Mouse (Mus musculus) ovary, postnatal 36 days (tissue): Measurements from ENCODE around the gene Nr1d1.

Experiments used
- DNase-seq: peaks from one replicate; pipeline ENCODE4 v3.0.0; 2022; ENCODE audit warnings: low spot score, mixed read lengths

Gene Nr1d1

DNA sequence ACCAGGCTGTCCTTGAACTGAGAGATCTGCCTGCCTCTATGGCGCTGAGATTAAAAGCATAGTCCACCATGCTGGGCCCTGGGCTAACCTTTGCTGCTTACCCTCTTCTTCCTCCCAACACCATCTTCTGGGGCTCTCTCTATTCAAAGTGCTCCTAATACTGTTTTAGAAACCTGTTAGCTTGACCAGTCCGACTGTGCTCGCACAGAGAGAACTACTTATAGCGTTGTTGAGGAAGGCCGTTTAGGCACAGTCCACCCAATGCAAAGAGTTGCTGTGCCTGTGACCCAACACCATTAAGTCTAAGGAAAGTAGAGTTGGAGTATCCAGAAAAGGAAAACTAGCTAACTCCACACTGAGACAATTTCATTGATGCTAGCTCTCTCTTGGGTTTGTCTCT is 13.0 kb upstream of the Nr1d1 start:
- DNase-seq = no peak

- DNase-seq = no peak
Measured at GRCm38 (mm10) chr11:98787691-98788090, 12.6 kb upstream of the Nr1d1 start.

GRCm38 (mm10) chr11:98787229-98787628 is 12.1 kb upstream of the Nr1d1 start:
- DNase-seq = no peak

GRCm38 (mm10) chr11:98786359-98787214 is 11.5 kb upstream of the Nr1d1 start:
- DNase-seq = peak; percentile 94

GRCm38 (mm10) chr11:98785772-98786281 is 10.7 kb upstream of the Nr1d1 start:
- DNase-seq = peak; percentile 75

DNA sequence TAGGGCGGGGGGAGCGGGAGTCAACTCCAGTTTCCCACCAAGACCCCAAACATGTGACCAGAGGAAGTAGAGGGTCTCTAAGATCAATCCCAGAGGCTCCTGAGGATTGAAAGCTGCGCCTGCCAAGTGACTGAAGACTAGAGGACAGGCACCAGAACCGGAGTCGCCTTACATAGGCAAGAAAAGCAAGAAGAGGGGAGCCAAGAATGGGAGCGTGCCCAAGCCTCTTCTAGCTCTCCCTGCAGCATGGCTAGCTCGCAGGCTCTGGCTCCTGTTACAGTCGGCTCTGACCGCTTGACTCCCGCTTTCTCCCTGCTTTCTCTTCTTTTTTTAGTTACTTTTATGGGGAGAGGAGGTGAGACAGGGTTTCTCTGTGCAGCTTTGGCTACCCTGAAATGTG is 10.1 kb upstream of the Nr1d1 start:
- peak; percentile 27 for DNase-seq

GRCm38 (mm10) chr11:98784139-98784538 is 9.0 kb upstream of the Nr1d1 start:
- no peak for DNase-seq

- DNase-seq = peak; percentile 96
Measured at GRCm38 (mm10) chr11:98783236-98783696, 8.1 kb upstream of the Nr1d1 start.

GRCm38 (mm10) chr11:98782651-98783235 is 7.6 kb upstream of the Nr1d1 start:
- peak; percentile 36 for DNase-seq

- DNase-seq = peak; percentile 29
Measured at GRCm38 (mm10) chr11:98781851-98782512, 6.8 kb upstream of the Nr1d1 start.

DNA sequence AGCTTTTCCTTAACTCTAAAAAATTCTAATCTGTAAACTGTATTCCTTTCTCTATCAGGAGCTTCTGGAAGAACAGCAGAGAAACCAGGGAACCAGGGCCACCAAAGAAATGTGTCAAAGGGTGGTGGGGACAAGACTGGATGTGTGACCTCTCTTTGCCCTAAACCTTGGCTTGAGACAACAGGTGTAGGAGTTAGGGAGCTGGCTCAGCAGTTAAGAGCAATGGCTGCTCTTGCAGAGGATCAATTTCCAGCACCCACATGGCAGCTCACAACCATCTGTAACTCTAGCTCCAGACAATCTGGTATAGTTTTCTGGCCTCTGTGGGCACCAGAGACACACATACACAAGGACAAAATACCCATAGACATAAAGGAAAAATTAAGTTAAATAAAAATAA is 2.8 kb upstream of the Nr1d1 start:
- DNase-seq = no peak

DNA sequence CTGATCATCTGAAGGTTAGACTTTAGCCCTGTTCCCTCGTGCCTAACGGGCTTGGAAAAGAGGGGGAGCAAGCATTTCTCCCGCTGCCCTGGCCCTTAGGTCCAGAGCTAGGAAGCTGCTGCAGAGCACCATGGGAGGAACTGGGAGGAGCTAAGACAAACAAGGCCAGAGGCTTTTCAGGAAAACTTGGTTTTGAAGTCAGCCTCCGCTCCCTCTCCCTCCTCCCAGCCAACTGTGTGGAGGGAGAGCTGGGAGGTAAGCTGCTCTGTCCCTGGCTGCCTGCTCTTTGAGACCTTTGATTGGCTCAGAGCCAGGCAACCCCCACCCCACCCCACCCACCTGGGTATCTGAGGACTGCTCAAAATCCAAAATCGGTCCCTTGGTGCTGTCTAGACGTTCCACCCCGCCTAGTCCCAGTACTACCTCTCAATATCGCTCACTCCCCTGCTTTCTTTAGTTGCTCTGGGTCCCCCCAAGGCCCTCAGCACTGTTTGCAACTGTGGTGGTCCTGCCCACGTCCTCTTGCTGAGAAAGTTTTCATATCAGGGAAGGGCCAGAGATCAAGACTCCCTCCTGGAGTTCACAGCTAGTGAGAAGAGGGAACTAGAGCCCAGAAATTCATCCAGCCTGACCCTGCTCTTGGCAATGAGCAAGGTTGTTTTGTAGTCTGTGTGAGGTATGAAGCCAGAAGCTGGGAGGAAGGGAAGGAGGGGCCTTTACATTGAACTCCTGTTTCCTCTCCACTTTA is 1.9 kb upstream of the Nr1d1 start:
- peak; percentile 69 for DNase-seq

GRCm38 (mm10) chr11:98776052-98776764 is 1.1 kb upstream of the Nr1d1 start:
- no peak for DNase-seq

- DNase-seq = peak; percentile 99
Measured at GRCm38 (mm10) chr11:98775348-98776051, 367 bp upstream of the Nr1d1 start.

DNA sequence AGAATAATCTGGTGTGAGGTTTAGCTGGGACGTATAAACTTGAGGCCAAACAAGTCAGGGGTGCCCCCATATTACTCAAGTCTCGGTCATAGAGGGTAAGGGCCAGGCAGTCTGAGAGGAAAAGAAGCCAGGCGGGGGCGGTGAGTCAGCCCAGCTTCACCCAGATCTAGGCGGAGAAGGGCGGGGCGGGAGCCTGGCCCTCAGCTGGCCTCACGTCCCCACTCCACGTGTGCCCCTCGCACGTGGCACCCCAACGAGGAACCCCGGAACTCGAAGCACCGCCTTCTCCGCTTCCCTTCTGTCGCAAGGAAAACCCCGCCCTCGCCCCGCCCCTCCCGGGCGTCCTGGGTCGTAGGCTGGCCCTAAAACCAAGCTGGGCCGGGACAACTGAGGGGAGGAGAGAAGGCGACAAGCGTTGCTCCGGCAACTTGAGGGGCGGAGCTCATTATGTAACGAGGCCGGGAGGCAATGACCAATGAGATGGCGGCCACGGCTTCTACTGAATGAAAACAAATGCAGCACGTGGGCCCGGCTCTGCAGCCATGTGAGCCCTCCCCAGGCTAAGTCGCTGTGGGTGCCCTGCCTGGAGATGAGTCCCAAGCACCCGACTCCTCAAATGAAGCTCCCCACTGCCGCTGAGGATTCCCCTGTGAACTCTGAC is 1.4 kb downstream of the Nr1d1 start:
- peak; percentile 99 for DNase-seq

DNA sequence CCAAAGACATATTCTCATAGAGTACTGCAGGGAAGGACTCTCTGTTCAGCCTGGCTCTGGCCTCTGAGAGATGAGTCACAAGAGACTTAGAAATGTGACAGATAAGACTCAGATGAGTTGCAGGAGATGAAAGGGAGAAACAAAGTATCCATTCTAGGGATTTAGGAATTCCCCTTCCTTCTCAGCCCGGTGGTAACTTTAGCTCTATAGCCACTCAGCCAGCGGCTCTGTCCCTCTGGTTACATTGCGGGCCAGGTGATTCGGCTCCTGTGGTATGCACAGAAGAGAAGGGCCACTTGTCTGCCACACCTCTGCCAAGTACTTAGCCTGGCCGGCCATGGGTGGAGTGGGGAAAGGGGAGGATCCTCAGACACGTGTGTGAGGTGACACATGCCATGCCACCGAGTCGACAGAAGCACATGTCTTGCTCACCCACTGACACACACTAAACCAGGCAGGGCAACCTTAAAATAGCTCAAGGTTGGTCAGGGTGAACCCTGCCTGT is 2.4 kb downstream of the Nr1d1 start:
- no peak for DNase-seq

GRCm38 (mm10) chr11:98771844-98772525 is 3.1 kb downstream of the Nr1d1 start:
- peak; percentile 35 for DNase-seq

GRCm38 (mm10) chr11:98771131-98771530 is 4.0 kb downstream of the Nr1d1 start:
- DNase-seq = no peak
